Mouse (Mus musculus) kidney, postnatal 4 days (tissue): Measurements from ENCODE around the gene Themis.

Source experiments
- DNase-seq, 2 experiments: peaks; one replicate each; pipeline ENCODE4 v3.0.0; 2021; ENCODE audit warnings: mixed read lengths in 2 of 2

Themis gene

GRCm38 (mm10) chr10:28811928-28812570, 143.9 kb downstream of the Themis start:
- no peak for DNase-seq

GRCm38 (mm10) chr10:28812571-28812936, 144.4 kb downstream of the Themis start:
- DNase-seq, result no peak

GRCm38 (mm10) chr10:28816160-28816559, 148.0 kb downstream of the Themis start:
- DNase-seq, result no peak

GRCm38 (mm10) chr10:28822320-28822719, 154.2 kb downstream of the Themis start:
- no peak for DNase-seq

GRCm38 (mm10) chr10:28842605-28843004, 174.4 kb downstream of the Themis start:
- DNase-seq, result no peak

GRCm38 (mm10) chr10:28843755-28844717, 175.9 kb downstream of the Themis start:
- peak; percentile 61 to 64 for DNase-seq

GRCm38 (mm10) chr10:28856154-28856553, 188.0 kb downstream of the Themis start:
- no peak for DNase-seq

GRCm38 (mm10) chr10:28870580-28871354, 202.6 kb downstream of the Themis start:
- DNase-seq, result no peak

GRCm38 (mm10) chr10:28874605-28875004, 206.4 kb downstream of the Themis start:
- no peak for DNase-seq

GRCm38 (mm10) chr10:28887643-28888042, 219.5 kb downstream of the Themis start:
- DNase-seq, result no peak

- no peak for DNase-seq
These were observed 222.7 kb downstream of the Themis start for GRCm38 (mm10) chr10:28890886-28891285.

- DNase-seq, result no peak
These were observed 230.2 kb downstream of the Themis start for GRCm38 (mm10) chr10:28898351-28898750.
